Mouse (Mus musculus) heart, embryonic 14.5 days (tissue): ENCODE measurements around the gene Per3. TPM values are rescaled to one million over a fixed set of nuclear protein-coding genes. Genes with fewer than 3 reads are reported as not detected.

Experiments
- ATAC-seq: fragments of 200-750 bp; cut with Nextera tagmentation; 2 replicates; pipeline ENCODE4 v1.8.0; 2017; ENCODE audit warnings: low read depth, moderate TSS enrichment; ENCODE audit not compliant: insufficient number of reproducible peaks, insufficient read depth, low FRiP score
- H3K27ac ChIP-seq, 2 experiments: fragments of 200-500 bp in 1 of 2; fragments of 300-500 bp in 1 of 2; sonication (generic) in 1 of 2; replicated peaks in 1 of 2; 2 replicates each; pipeline ENCODE4 v1.5.1; 2012 to 2014; ENCODE audit warnings: low read depth in 2 of 2, low read length in 2 of 2, control low read depth in 1 of 2, mild to moderate bottlenecking in 1 of 2, mixed read lengths in 1 of 2; ENCODE audit not compliant: control insufficient read depth in 1 of 2, insufficient read depth in 1 of 2
- H3K27me3 ChIP-seq: fragments of 300-500 bp; sonication (generic); 2 replicates; pipeline ENCODE4 v1.6.1; 2014; ENCODE audit warnings: mild to moderate bottlenecking, low read length, control low read depth; ENCODE audit not compliant: control insufficient read depth, insufficient read depth
- H3K36me3 ChIP-seq: fragments of 300-500 bp; sonication (generic); 2 replicates; pipeline ENCODE4 v1.6.1; 2014; ENCODE audit warnings: mild to moderate bottlenecking, control low read depth, low read length, mixed read lengths; ENCODE audit not compliant: control insufficient read depth, insufficient read depth
- H3K4me1 ChIP-seq, 2 experiments: fragments of 200-500 bp in 1 of 2; fragments of 300-500 bp in 1 of 2; sonication (generic) in 1 of 2; 2 replicates each; pipeline ENCODE4 v1.6.1; 2012 to 2014; ENCODE audit warnings: low read length in 2 of 2, control low read depth in 1 of 2, mixed read lengths in 1 of 2; ENCODE audit not compliant: control insufficient read depth in 2 of 2, insufficient read depth in 2 of 2
- H3K4me2 ChIP-seq: fragments of 300-500 bp; sonication (generic); 2 replicates; pipeline ENCODE4 v1.6.1; 2014; ENCODE audit warnings: mild to moderate bottlenecking, low read length
- H3K4me3 ChIP-seq, 2 experiments: fragments of 200-500 bp in 1 of 2; fragments of 300-500 bp in 1 of 2; sonication (generic) in 1 of 2; 2 replicates each; pipeline ENCODE4 v1.5.1; 2012 to 2014; ENCODE audit warnings: low read length in 2 of 2, mild to moderate bottlenecking in 2 of 2, control low read depth in 1 of 2, low read depth in 1 of 2, moderate library complexity in 1 of 2; ENCODE audit not compliant: control insufficient read depth in 1 of 2, insufficient read depth in 1 of 2
- H3K9ac ChIP-seq: fragments of 300-500 bp; sonication (generic); 2 replicates; pipeline ENCODE4 v1.6.1; 2014; ENCODE audit warnings: mild to moderate bottlenecking, low read length
- H3K9me3 ChIP-seq: fragments of 300-500 bp; sonication (generic); 2 replicates; pipeline ENCODE4 v1.6.1; 2016; ENCODE audit warnings: low read length, control low read depth; ENCODE audit not compliant: control insufficient read depth
- WGBS: fragments of 180-500 bp; shearing (Covaris S2); extraction: QIAGEN DNeasy Blood & Tissue Kit; methylation state at CpG from one replicate; pipeline ENCODE4 v1.1.7; 2014; 5-methylcytosine and 5-hydroxymethylcytosine counted together
- polyA plus RNA-seq: library from polyadenylated mRNA; unstranded; fragments of >200 nt; fragmentation: Nextera tagmentation; extraction: Ambion mirVana; gene quantifications from 2 replicates; pipeline ENCODE4 v1.2.1, GENCODE M21; 2014

The Per3 gene
- polyA plus RNA-seq, 1 experiment from 2014 or later = 11.3 TPM

DNA sequence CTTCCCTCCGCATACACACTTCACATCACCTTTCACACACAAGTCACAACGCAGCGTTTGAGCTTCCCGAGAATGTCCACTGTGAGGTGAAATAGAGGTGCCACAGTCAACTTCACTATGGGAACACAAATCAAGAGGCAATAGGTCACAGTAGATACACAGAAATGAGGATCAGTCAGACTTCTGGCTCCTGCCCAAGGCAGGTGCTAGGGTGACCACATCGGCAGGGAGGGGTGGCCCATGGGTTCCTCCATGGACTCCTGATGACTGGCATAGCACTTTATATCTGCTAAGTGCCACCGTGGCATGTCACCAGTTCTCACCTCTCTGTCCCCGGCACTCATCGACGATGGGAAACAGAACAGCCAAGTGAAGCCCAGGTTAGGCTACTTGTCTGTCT lies 45.8 kb downstream of the Per3 start:
- no peak for ATAC-seq
- Histone ChIP-seq H3K27ac (no peak overlapping the region), H3K9me3 (no peaks in the 10 kb centered on the region; the same call in 1 of the 2 replicates), H3K4me1 (no peaks in the 10 kb centered on the region), H3K27me3 (no peaks in the 10 kb centered on the region; the same call in 1 of the 2 replicates), H3K9ac (no peak overlapping the region), H3K4me3 (no peak overlapping the region), H3K4me2 (no peak overlapping the region), H3K36me3 (no peaks in the 10 kb centered on the region)
- 85% methylated on average over 9 of the region's 9 CpGs for WGBS

DNA sequence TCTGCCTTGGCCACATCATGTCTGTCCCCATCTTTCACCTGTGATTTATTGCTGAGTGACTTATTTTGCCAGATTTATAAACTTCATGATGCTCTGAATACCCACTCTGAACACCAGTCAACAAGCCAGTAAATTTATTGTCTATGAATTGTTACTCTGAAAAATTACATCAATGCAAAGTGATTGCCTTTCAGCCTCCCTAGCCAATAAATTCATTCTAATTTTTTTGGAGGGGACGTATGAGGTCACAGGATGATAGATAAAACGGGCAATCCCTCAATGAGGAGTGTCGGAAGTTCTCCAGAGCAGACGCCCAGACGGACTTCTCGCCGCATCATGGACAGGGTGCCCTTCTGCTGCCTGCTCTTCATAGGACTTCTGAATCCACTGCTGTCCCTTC lies 47.7 kb downstream of the Per3 start, which contains the start of gene Uts2:
Uts2 (plus strand) TSS at position 301 of the 400 bp plus-strand sequence.
- no peak within 1 kb of the TSS for H3K4me2 ChIP-seq
- no peak for ATAC-seq
- H3K4me1 ChIP-seq = no peaks in the 10 kb centered on the region
- H3K9me3 ChIP-seq = no peaks in the 10 kb centered on the region; the same call in none of the 2 replicates
- no peaks in the 10 kb centered on the region for H3K36me3 ChIP-seq
- no peak within 1 kb of the TSS for H3K4me3 ChIP-seq
- H3K9ac ChIP-seq = no peak within 1 kb of the TSS
- no peaks in the 10 kb centered on the region; the same call in 1 of the 2 replicates for H3K27me3 ChIP-seq
- no peak within 1 kb of the TSS for H3K27ac ChIP-seq
- WGBS = 81% methylated on average over 7 of the region's 7 CpGs

DNA sequence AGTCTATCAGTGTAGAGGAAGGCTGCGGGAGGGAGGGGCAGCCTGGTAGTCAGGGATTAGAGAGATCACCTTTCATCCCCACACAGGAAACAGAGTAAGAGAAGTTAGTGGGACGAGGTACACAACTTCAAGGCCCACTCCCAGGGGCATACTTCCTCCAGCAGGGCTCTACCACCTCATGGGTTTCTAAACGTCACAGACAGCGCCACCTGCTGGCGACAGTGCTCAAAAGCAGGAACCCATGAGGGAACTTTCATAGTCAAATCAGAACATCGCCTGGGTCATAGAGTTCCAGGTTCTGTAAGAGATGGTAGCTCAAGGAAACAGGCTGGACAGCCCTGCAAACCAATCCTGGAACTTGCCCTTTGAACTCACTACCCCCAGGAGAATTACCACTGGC lies 54.3 kb downstream of the Per3 start:
- Histone ChIP-seq H3K4me1 (no peaks in the 10 kb centered on the region), H3K4me2 (no peak overlapping the region), H3K9me3 (no peaks in the 10 kb centered on the region; the same call in none of the 2 replicates), H3K36me3 (no peaks in the 10 kb centered on the region), H3K4me3 (no peak overlapping the region), H3K27ac (no peak overlapping the region), H3K9ac (no peak overlapping the region), H3K27me3 (no peaks in the 10 kb centered on the region; the same call in 1 of the 2 replicates)
- 42% methylated on average over 6 of the region's 6 CpGs for WGBS
- no peak for ATAC-seq

GRCm38 (mm10) chr4:150980153-150980552 lies 64.3 kb downstream of the Per3 start:
- ATAC-seq = no peak

DNA sequence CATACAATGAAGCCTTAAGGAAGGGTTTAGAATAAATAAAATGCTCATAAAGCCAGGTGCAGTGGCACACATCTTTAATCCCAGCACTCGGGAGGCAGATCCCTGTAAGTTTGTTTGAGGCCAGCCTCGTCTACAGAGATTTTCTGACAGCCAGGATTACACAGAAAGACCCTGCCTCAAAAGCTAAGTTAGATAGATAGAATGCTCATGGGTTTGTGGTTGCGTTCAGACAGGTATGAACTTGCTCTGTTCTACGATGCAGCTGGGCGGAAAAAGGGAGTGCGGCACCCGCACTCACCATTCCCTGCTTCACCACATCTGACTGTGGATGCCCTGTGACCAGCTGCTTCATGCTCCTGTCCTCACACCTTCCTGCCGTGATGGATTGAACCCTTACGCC lies 65.0 kb downstream of the Per3 start:
- Histone ChIP-seq H3K4me3 (no peak overlapping the region), H3K4me2 (no peak overlapping the region), H3K9me3 (no peaks in the 10 kb centered on the region), H3K27ac (no peak overlapping the region), H3K27me3 (no peaks in the 10 kb centered on the region), H3K9ac (no peak overlapping the region), H3K4me1 (no peaks in the 10 kb centered on the region), H3K36me3 (no peaks in the 10 kb centered on the region)
- 76% methylated on average over 9 of the region's 9 CpGs for WGBS
- no peak for ATAC-seq

More at GRCm38 (mm10) chr4:150980153-150980552, 64.3 kb downstream of the Per3 start:
- H3K27me3 ChIP-seq = no peaks in the 10 kb centered on the region
- no peaks in the 10 kb centered on the region for H3K9me3 ChIP-seq
- H3K4me2 ChIP-seq = no peak overlapping the region
- H3K4me1 ChIP-seq = no peaks in the 10 kb centered on the region
- H3K9ac ChIP-seq = no peak overlapping the region
- H3K4me3 ChIP-seq = no peak overlapping the region
- H3K36me3 ChIP-seq = no peaks in the 10 kb centered on the region
- H3K27ac ChIP-seq = no peak overlapping the region
- 82% methylated on average over 5 of the region's 5 CpGs for WGBS

DNA sequence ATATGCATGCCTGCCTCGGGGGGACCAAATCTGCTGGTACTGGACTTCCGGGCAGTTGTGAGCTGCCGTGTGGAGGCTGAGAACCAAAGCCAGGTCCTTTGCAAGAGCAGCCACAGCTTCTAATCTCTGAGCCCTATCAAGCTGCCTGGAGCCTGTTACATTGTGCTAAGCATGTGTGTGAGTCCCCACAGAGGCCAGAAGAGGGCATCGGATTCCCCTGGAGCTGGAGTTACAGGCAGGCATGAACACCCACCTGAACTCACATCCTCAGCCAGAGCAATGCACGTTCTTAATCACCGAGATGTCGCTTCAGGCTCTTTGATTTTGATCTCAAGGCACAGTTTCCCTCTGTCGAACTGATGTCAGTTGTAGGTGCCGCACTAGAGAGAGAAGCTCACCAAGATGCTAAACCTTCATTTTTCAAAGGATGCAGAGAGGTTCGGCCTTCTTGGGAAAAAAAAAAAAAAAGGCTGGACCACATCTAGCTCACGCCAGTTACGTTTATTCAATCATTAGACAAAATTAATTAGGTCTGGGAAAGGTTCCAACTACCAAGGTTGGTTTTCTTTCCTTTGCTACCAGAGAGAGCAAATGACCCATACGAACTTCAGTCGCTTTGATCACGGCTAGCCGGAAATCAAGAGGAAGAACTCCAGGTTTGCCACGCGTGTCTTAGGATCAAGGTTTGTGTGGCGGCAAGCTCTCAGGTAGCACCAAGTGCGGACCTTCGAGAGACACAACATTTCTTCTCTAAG lies 66.1 kb downstream of the Per3 start:
- H3K9ac ChIP-seq = no peak overlapping the region
- no peaks in the 10 kb centered on the region for H3K27me3 ChIP-seq
- 89% methylated on average over 21 of the region's 21 CpGs for WGBS
- no peak for ATAC-seq
- no peaks in the 10 kb centered on the region for H3K36me3 ChIP-seq
- no peak overlapping the region for H3K4me2 ChIP-seq
- no peaks in the 10 kb centered on the region for H3K9me3 ChIP-seq
- H3K4me3 ChIP-seq = no peak overlapping the region
- H3K4me1 ChIP-seq = no peaks in the 10 kb centered on the region
- H3K27ac ChIP-seq = no peak overlapping the region

DNA sequence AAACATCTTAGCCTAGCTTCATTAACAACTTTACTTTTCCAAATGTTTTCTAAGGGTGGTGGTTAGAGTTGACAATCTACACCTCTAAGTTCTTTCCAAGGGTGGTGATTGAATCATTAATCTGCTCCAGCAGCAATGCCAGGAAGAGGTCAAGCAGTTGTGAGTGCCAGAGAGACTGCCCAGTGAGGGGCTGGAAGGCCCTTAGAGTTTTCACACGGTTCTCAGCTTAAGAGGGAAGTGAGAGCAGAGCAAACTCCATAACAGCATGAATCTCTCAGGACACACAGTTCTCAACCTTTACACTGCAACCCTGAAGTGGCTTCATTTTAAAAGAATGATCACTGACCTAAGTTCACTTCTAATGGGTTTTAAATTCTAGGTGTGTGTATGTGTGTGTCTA lies 69.3 kb downstream of the Per3 start:
- Histone ChIP-seq H3K36me3 (no peaks in the 10 kb centered on the region), H3K4me1 (no peaks in the 10 kb centered on the region), H3K9ac (no peak overlapping the region), H3K9me3 (no peaks in the 10 kb centered on the region), H3K4me2 (no peak overlapping the region), H3K4me3 (no peak overlapping the region), H3K27me3 (no peaks in the 10 kb centered on the region), H3K27ac (no peak overlapping the region)
- no peak for ATAC-seq
- 23% methylated on average over 1 of the region's 1 CpGs for WGBS

- no peaks in the 10 kb centered on the region for H3K36me3 ChIP-seq
- no peak overlapping the region for H3K4me3 ChIP-seq
- H3K9me3 ChIP-seq = no peaks in the 10 kb centered on the region
- H3K4me1 ChIP-seq = no peaks in the 10 kb centered on the region
- WGBS = 72% methylated on average over 8 of the region's 8 CpGs
- no peak overlapping the region for H3K9ac ChIP-seq
- H3K4me2 ChIP-seq = no peak overlapping the region
- H3K27ac ChIP-seq = no peak overlapping the region
- H3K27me3 ChIP-seq = no peaks in the 10 kb centered on the region
- no peak for ATAC-seq
These were observed 71.2 kb downstream of the Per3 start for GRCm38 (mm10) chr4:150973264-150973663.
